In genomic region chr5:116209378-116210091, GRCm38 (mm10) we compare ENCODE assay signal across 13 mouse cellular contexts.
DNase-seq lines count a peak whose midpoint lies in the region; ATAC-seq and TF ChIP-seq lines count a peak whose summit lies in the region.
"Had no signal": no experiment of that assay in that cellular context is flagged by ENCODE, and none has a peak within 500 bp of the region (broad histone marks: within the 10 kb centered on the region; RNA-seq: fewer than 3 reads in every experiment).

No protein-coding gene starts in this region.

- H3K9me3 ChIP-seq in neural tube, embryonic 12.5 days: no peaks in the 10 kb centered on the region
- H3K9me3 ChIP-seq in forebrain, postnatal 0 days (ENCODE audit: low read length): no peaks in the 10 kb centered on the region
- no peaks in the 10 kb centered on the region for H3K9me3 ChIP-seq in midbrain, embryonic 11.5 days (ENCODE audit: control insufficient read depth, low read length)
- H3K9me3 ChIP-seq: liver, embryonic 12.5 days had no signal

- no peak overlapping the region for H3K27ac ChIP-seq in neural tube, embryonic 12.5 days
- peak overlapping the region; percentile 76 for H3K27ac ChIP-seq in forebrain, postnatal 0 days (ENCODE audit: low read depth, low read length)
- H3K27ac ChIP-seq in midbrain, embryonic 11.5 days (ENCODE audit: low read depth, low read length): no peak overlapping the region; the same call in 1 of the 2 replicates
- H3K27ac ChIP-seq: liver, embryonic 12.5 days had no signal

- peaks cover 21% of the 10 kb centered on the region for H3K4me1 ChIP-seq in neural tube, embryonic 12.5 days
- H3K4me1 ChIP-seq in forebrain, postnatal 0 days (ENCODE audit: insufficient read depth): peaks cover 2% of the 10 kb centered on the region; the same call in 1 of the 2 replicates
- no peaks in the 10 kb centered on the region for H3K4me1 ChIP-seq in midbrain, embryonic 11.5 days (ENCODE audit: control insufficient read depth, insufficient read depth, low read length)
- H3K4me1 ChIP-seq: liver, embryonic 12.5 days had no signal

- H3K9ac ChIP-seq in neural tube, embryonic 12.5 days: no peak overlapping the region
- H3K9ac ChIP-seq in forebrain, postnatal 0 days: no peak overlapping the region
- no peak overlapping the region for H3K9ac ChIP-seq in midbrain, embryonic 11.5 days (ENCODE audit: low read length)
- H3K9ac ChIP-seq: liver, embryonic 12.5 days had no signal

- 0 out of 2 replicates have a peak, but pooled peaks have one; percentile 21 for ATAC-seq in neural tube, embryonic 12.5 days (ENCODE audit: low FRiP score, low read depth)
- ATAC-seq in forebrain, postnatal 0 days: 0 out of 2 replicates have a peak, but pooled peaks have one; percentile 4
- ATAC-seq in midbrain, embryonic 11.5 days (ENCODE audit: low FRiP score): peak; percentile 46; the same call in 1 of the 2 replicates
- ATAC-seq: intestine, embryonic 16.5 days; liver, embryonic 12.5 days had no signal

- H3K4me3 ChIP-seq in neural tube, embryonic 12.5 days: no peak overlapping the region
- no peak overlapping the region for H3K4me3 ChIP-seq in forebrain, postnatal 0 days (ENCODE audit: low read depth, low read length)
- H3K4me3 ChIP-seq in midbrain, embryonic 11.5 days (ENCODE audit: low read depth, low read length): no peak overlapping the region
- H3K4me3 ChIP-seq: liver, embryonic 12.5 days had no signal

- DNase-seq in neural tube, embryonic 10.5 days (ENCODE audit: extremely low spot score, low spot score): no peak
- no peak for DNase-seq in forebrain, postnatal 0 days
- no peak for DNase-seq in midbrain, embryonic 11.5 days (ENCODE audit: low spot score, missing footprints)
- no peak for DNase-seq in ovary, postnatal 36 days (ENCODE audit: low spot score)
- DNase-seq in urinary bladder, adult 2 months (ENCODE audit: low spot score): no peak
- DNase-seq in right cerebral cortex, postnatal 10 days (ENCODE audit: low spot score in 2 of 2): no peak
- no peak for DNase-seq in heart, postnatal 4 days
- DNase-seq: cerebellum, adult 9-10 months; heart, adult 11 months; lung, postnatal 36 days had no signal

- H3K4me2 ChIP-seq in neural tube, embryonic 12.5 days (replicated peaks): peak overlapping the region; percentile 28; the same call in 1 of the 2 replicates
- H3K4me2 ChIP-seq in forebrain, postnatal 0 days (ENCODE audit: low read depth): peak overlapping the region; percentile 24; the same call in 1 of the 2 replicates
- H3K4me2 ChIP-seq in midbrain, embryonic 11.5 days: no peak overlapping the region
- H3K4me2 ChIP-seq: liver, embryonic 12.5 days had no signal

- TF ChIP-seq CTCF in forebrain, postnatal 0 days (IDR thresholded peaks at IDR 0.05; ENCODE audit: low read depth): no peak

- H3K36me3 ChIP-seq in neural tube, embryonic 12.5 days: no peaks in the 10 kb centered on the region
- H3K36me3 ChIP-seq in forebrain, postnatal 0 days (ENCODE audit: insufficient read depth): no peaks in the 10 kb centered on the region
- H3K36me3 ChIP-seq in midbrain, embryonic 11.5 days (ENCODE audit: control insufficient read depth, insufficient read depth, low read length): no peaks in the 10 kb centered on the region
- H3K36me3 ChIP-seq: liver, embryonic 12.5 days had no signal

- H3K27me3 ChIP-seq in neural tube, embryonic 12.5 days (replicated peaks): no peaks in the 10 kb centered on the region
- no peaks in the 10 kb centered on the region for H3K27me3 ChIP-seq in forebrain, postnatal 0 days (ENCODE audit: insufficient read depth, low read length)
- H3K27me3 ChIP-seq in midbrain, embryonic 11.5 days (ENCODE audit: control insufficient read depth, insufficient read depth, low read length): no peaks in the 10 kb centered on the region
- H3K27me3 ChIP-seq: liver, embryonic 12.5 days had no signal

- WGBS in neural tube, embryonic 12.5 days: 36% methylated on average over 11 of the region's 11 CpGs
- 24% methylated on average over 11 of the region's 11 CpGs for WGBS in forebrain, postnatal 0 days
- WGBS in midbrain, embryonic 11.5 days: 51% methylated on average over 11 of the region's 11 CpGs
